Mouse (Mus musculus): ENCODE measurements around the gene Prkcq. TPM values are rescaled to one million over a fixed set of nuclear protein-coding genes. Genes with fewer than 3 reads are reported as not detected.
"Not testable (repeated sequence)": the region's sequence is repeated elsewhere in the genome, so short reads cannot be mapped to it uniquely, and the experiment has no call there.

The Prkcq gene
- polyA plus RNA-seq, 1 experiment from 2014 or later: 0.88 TPM

DNA sequence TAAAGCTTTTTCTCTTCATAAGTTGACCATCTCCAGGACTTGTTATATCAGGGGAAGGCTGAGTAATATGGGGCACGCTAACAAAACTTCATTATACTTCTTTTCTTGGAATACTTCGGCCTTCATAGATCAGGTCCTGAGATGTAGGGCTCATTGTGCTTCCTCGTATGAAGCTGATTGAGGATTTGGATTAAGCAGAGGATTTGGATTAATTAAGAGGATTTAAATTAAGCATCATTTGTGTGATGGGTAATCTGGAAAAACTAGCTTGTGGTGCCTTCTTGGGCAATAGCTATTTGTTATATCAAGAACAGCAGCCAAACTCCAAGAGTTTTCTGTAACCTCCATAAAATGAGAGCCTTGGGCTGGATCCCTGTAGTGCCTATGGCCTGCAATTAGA is 172.8 kb downstream of the Prkcq start:
- H3K27me3 ChIP-seq (ENCODE audit: control insufficient read depth, insufficient read depth, low read length): no peaks in the 10 kb centered on the region
- H3K9me3 ChIP-seq (ENCODE audit: control insufficient read depth, low read length): no peaks in the 10 kb centered on the region
- H3K4me3 ChIP-seq (ENCODE audit: control insufficient read depth in 1 of 2, insufficient read depth in 1 of 2, low read depth in 1 of 2, low read length in 2 of 2): no peak overlapping the region
- WGBS: 86% methylated on average over 3 of the region's 3 CpGs
- no peak overlapping the region for H3K27ac ChIP-seq (replicated peaks in 1 of 2; ENCODE audit: control insufficient read depth in 1 of 2, insufficient read depth in 1 of 2, low read depth in 2 of 2, low read length in 2 of 2)
- no peak overlapping the region for H3K9ac ChIP-seq (ENCODE audit: low read length)
- no peak overlapping the region for H3K4me2 ChIP-seq (ENCODE audit: low read length)
- no peaks in the 10 kb centered on the region for H3K4me1 ChIP-seq (ENCODE audit: control insufficient read depth in 2 of 2, insufficient read depth in 2 of 2, low read length in 2 of 2)
- no peaks in the 10 kb centered on the region for H3K36me3 ChIP-seq (ENCODE audit: control insufficient read depth, insufficient read depth, low read length)
- ATAC-seq (ENCODE audit: insufficient number of reproducible peaks, insufficient read depth, low FRiP score, low read depth): no peak

DNA sequence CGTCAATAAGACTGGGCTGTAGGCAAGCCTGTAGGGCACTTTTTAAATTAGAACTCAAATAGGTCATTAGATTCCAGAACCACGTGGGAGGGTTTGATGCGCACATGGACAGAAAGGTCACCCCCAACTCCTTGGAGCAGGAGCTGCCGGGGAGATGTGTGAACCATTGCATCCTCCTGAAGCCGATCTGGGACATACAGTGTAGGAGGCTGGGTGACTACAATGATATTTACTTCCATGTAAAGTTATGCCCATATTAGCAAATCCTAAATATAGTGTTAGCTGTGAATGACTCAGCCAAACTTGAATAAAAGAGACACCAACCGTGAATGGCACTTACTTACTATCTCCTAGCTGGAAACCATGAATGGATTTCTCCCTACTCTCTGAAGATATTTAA is 174.5 kb downstream of the Prkcq start:
- not testable (repeated sequence) for H3K4me3 ChIP-seq (ENCODE audit: control insufficient read depth in 1 of 2, insufficient read depth in 1 of 2, low read depth in 1 of 2, low read length in 2 of 2); ATAC-seq (ENCODE audit: insufficient number of reproducible peaks, insufficient read depth, low FRiP score, low read depth); H3K4me2 ChIP-seq (ENCODE audit: low read length); H3K4me1 ChIP-seq (ENCODE audit: control insufficient read depth in 2 of 2, insufficient read depth in 2 of 2, low read length in 2 of 2); H3K27me3 ChIP-seq (ENCODE audit: control insufficient read depth, insufficient read depth, low read length); H3K27ac ChIP-seq (replicated peaks in 1 of 2; ENCODE audit: control insufficient read depth in 1 of 2, insufficient read depth in 1 of 2, low read depth in 2 of 2, low read length in 2 of 2); H3K36me3 ChIP-seq (ENCODE audit: control insufficient read depth, insufficient read depth, low read length); H3K9me3 ChIP-seq (ENCODE audit: control insufficient read depth, low read length); H3K9ac ChIP-seq (ENCODE audit: low read length)
- WGBS: 78% methylated on average over 6 of the region's 6 CpGs

DNA sequence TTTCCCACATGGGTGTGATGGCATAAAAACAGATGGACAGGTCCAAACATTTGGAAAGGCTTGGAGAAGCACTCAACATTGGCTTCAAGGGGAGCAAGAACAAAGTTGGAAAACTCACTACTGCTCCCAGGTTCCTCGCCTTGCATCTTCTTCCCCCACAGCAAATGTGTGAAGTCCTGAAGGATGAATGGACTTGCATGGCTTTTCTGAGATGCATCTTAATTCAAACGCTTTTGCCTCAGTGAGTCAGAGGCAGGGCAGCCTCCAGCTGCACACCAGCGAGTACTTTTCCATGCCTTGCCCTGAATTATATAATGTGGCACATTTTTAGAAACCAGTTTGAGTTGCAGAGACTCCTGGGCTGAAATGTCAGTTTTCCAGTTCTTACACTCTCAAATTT is 175.9 kb downstream of the Prkcq start:
- no peaks in the 10 kb centered on the region for H3K36me3 ChIP-seq (ENCODE audit: control insufficient read depth, insufficient read depth, low read length)
- no peak for ATAC-seq (ENCODE audit: insufficient number of reproducible peaks, insufficient read depth, low FRiP score, low read depth)
- no peak overlapping the region for H3K9ac ChIP-seq (ENCODE audit: low read length)
- no peak overlapping the region for H3K27ac ChIP-seq (replicated peaks in 1 of 2; ENCODE audit: control insufficient read depth in 1 of 2, insufficient read depth in 1 of 2, low read depth in 2 of 2, low read length in 2 of 2)
- no peaks in the 10 kb centered on the region for H3K9me3 ChIP-seq (ENCODE audit: control insufficient read depth, low read length)
- no peaks in the 10 kb centered on the region for H3K4me1 ChIP-seq (ENCODE audit: control insufficient read depth in 2 of 2, insufficient read depth in 2 of 2, low read length in 2 of 2)
- H3K27me3 ChIP-seq (ENCODE audit: control insufficient read depth, insufficient read depth, low read length): no peaks in the 10 kb centered on the region
- 75% methylated on average over 3 of the region's 3 CpGs for WGBS
- H3K4me2 ChIP-seq (ENCODE audit: low read length): no peak overlapping the region
- H3K4me3 ChIP-seq (ENCODE audit: control insufficient read depth in 1 of 2, insufficient read depth in 1 of 2, low read depth in 1 of 2, low read length in 2 of 2): no peak overlapping the region

Measured in heart, embryonic 14.5 days (tissue).